Mouse (Mus musculus) myocyte (in vitro differentiated cells): ENCODE results near the gene Pvalb. TPM values are rescaled to one million over a fixed set of nuclear protein-coding genes. Genes with fewer than 3 reads are reported as not detected.

Experiments
- H3K27me3 ChIP-seq: one replicate; pipeline ENCODE4 v1.6.1; 2011; ENCODE audit not compliant: control insufficient read depth, insufficient read depth, insufficient read length
- H3K36me3 ChIP-seq: one replicate; pipeline ENCODE4 v1.6.1; 2011; ENCODE audit not compliant: control insufficient read depth, insufficient read depth
- H3K4me2 ChIP-seq: one replicate; pipeline ENCODE4 v1.6.1; 2011; ENCODE audit warnings: low read depth, control low read depth
- H3K4me3 ChIP-seq: one replicate; pipeline ENCODE4 v1.5.1; 2011; ENCODE audit warnings: mild to moderate bottlenecking, control low read depth, moderate library complexity
- H3K79me2 ChIP-seq: one replicate; pipeline ENCODE4 v1.6.1; 2011; ENCODE audit not compliant: control insufficient read depth, insufficient read depth
- H3ac ChIP-seq: one replicate; pipeline ENCODE4 v1.6.1; 2011; ENCODE audit not compliant: control insufficient read depth, insufficient read length
- CEBPB ChIP-seq: IDR thresholded peaks from 2 replicates; pipeline ENCODE4 v1.6.1; 2011; ENCODE audit warnings: mild to moderate bottlenecking, moderate library complexity; ENCODE audit not compliant: poor library complexity, insufficient read depth, severe bottlenecking
- E2F4 ChIP-seq: IDR thresholded peaks from one replicate; pipeline ENCODE4 v1.6.1; 2011; ENCODE audit warnings: mild to moderate bottlenecking, control low read depth, moderate library complexity; ENCODE audit not compliant: insufficient read depth
- MAX ChIP-seq: IDR thresholded peaks from one replicate; pipeline ENCODE4 v1.6.1; 2011; ENCODE audit warnings: low read depth, mild to moderate bottlenecking, control low read depth
- MYOD1 ChIP-seq, 3 experiments: IDR thresholded peaks; one replicate each; pipeline ENCODE4 v1.6.1; 2011; ENCODE audit warnings: control low read depth in 2 of 3, low read depth in 2 of 3, mild to moderate bottlenecking in 2 of 3, moderate library complexity in 1 of 3; ENCODE audit not compliant: insufficient read length in 2 of 3, control insufficient read depth in 1 of 3
- MYOG ChIP-seq, 3 experiments: IDR thresholded peaks; one replicate each; pipeline ENCODE4 v1.6.1; 2011; ENCODE audit warnings: control low read depth in 2 of 3, low read depth in 2 of 3, mild to moderate bottlenecking in 2 of 3; ENCODE audit not compliant: insufficient read length in 2 of 3, control insufficient read depth in 1 of 3, insufficient read depth in 1 of 3
- POLR2A ChIP-seq: IDR thresholded peaks from one replicate; pipeline ENCODE4 v1.6.1; 2011; ENCODE audit warnings: low read depth, mild to moderate bottlenecking, control low read depth, moderate library complexity; ENCODE audit not compliant: insufficient read length
- POLR2AphosphoS2 ChIP-seq: IDR thresholded peaks from one replicate; pipeline ENCODE4 v1.6.1; 2011; ENCODE audit warnings: low read depth, control low read depth; ENCODE audit not compliant: insufficient read length
- REST ChIP-seq: IDR thresholded peaks from one replicate; pipeline ENCODE4 v1.6.1; 2011; ENCODE audit warnings: mild to moderate bottlenecking, control low read depth, moderate library complexity; ENCODE audit not compliant: insufficient read depth, insufficient read length
- SRF ChIP-seq: IDR thresholded peaks from one replicate; pipeline ENCODE4 v1.6.1; 2011; ENCODE audit warnings: low read depth; ENCODE audit not compliant: control insufficient read depth, insufficient read length
- TCF12 ChIP-seq: IDR thresholded peaks from one replicate; pipeline ENCODE4 v1.6.1; 2011; ENCODE audit warnings: mild to moderate bottlenecking, control low read depth; ENCODE audit not compliant: poor library complexity, insufficient read depth, severe bottlenecking
- TCF3 ChIP-seq: IDR thresholded peaks from one replicate; pipeline ENCODE4 v1.6.1; 2011; ENCODE audit warnings: low read depth, control low read depth; ENCODE audit not compliant: insufficient read length
- USF1 ChIP-seq: IDR thresholded peaks from one replicate; pipeline ENCODE4 v1.6.1; 2011; ENCODE audit warnings: low read depth, mild to moderate bottlenecking, control low read depth, moderate library complexity
- polyA plus RNA-seq: library from polyadenylated mRNA; unstranded; fragments of >200 nt; fragmentation: generic; extraction: Trizol; gene quantifications from one replicate; pipeline ENCODE4 v1.2.1, GENCODE M21; 2012; ENCODE audit warnings: missing spikeins

The Pvalb gene
- polyA plus RNA-seq, 1 experiment: 5.4 TPM

GRCm38 (mm10) chr15:78239453-78239852 is 33.3 kb upstream of the Pvalb start:
- Histone ChIP-seq H3K4me3 (no peak overlapping the region), H3ac (no peak overlapping the region), H3K36me3 (no peaks in the 10 kb centered on the region), H3K79me2 (no peaks in the 10 kb centered on the region), H3K4me2 (no peak overlapping the region), H3K27me3 (peaks cover 58% of the 10 kb centered on the region)
- TF ChIP-seq TCF12 (no peak), MYOD1 (IDR thresholded peaks at IDR 0.05; ENCODE audit: control insufficient read depth in 1 of 3, insufficient read length in 2 of 3, low read depth in 2 of 3) (no peak), CEBPB (no peak)

GRCm38 (mm10) chr15:78234823-78235509 is 28.8 kb upstream of the Pvalb start:
- no peak overlapping the region for H3K4me2 ChIP-seq
- no peaks in the 10 kb centered on the region for H3K36me3 ChIP-seq
- peaks cover 35% of the 10 kb centered on the region for H3K27me3 ChIP-seq
- H3K79me2 ChIP-seq: no peaks in the 10 kb centered on the region
- no peak for TF ChIP-seq CEBPB
- TF ChIP-seq E2F4: no peak
- TF ChIP-seq MYOD1 (IDR thresholded peaks at IDR 0.05; ENCODE audit: control insufficient read depth in 1 of 3, insufficient read length in 2 of 3, low read depth in 2 of 3): no peak
- no peak for TF ChIP-seq REST
- TF ChIP-seq TCF12: no peak
- no peak for TF ChIP-seq MAX
- TF ChIP-seq MYOG (IDR thresholded peaks at IDR 0.05; ENCODE audit: control insufficient read depth in 1 of 3, insufficient read depth in 1 of 3, insufficient read length in 2 of 3, low read depth in 2 of 3): no peak
- no peak for TF ChIP-seq TCF3
- TF ChIP-seq SRF: no peak
- TF ChIP-seq USF1: no peak
- no peak for TF ChIP-seq POLR2AphosphoS2
- TF ChIP-seq POLR2A: no peak
- no peak overlapping the region for H3ac ChIP-seq
- no peak overlapping the region for H3K4me3 ChIP-seq

GRCm38 (mm10) chr15:78231346-78232331 is 25.4 kb upstream of the Pvalb start:
- H3K4me3 ChIP-seq: no peak overlapping the region
- H3K27me3 ChIP-seq: peaks cover 49% of the 10 kb centered on the region
- no peaks in the 10 kb centered on the region for H3K79me2 ChIP-seq
- no peak overlapping the region for H3ac ChIP-seq
- H3K4me2 ChIP-seq: no peak overlapping the region
- H3K36me3 ChIP-seq: no peaks in the 10 kb centered on the region
- TF ChIP-seq MYOD1 (IDR thresholded peaks at IDR 0.05; ENCODE audit: control insufficient read depth in 1 of 3, insufficient read length in 2 of 3, low read depth in 2 of 3) (no peak), E2F4 (no peak), CEBPB (no peak), MAX (no peak)

- Histone ChIP-seq H3K27me3 (peaks cover 65% of the 10 kb centered on the region), H3K4me2 (no peak overlapping the region), H3ac (no peak overlapping the region), H3K36me3 (no peaks in the 10 kb centered on the region), H3K4me3 (no peak overlapping the region), H3K79me2 (no peaks in the 10 kb centered on the region)
- TF ChIP-seq CEBPB (no peak), POLR2AphosphoS2 (no peak), POLR2A (no peak), MYOD1 (IDR thresholded peaks at IDR 0.05; ENCODE audit: control insufficient read depth in 1 of 3, insufficient read length in 2 of 3, low read depth in 2 of 3) (no peak), USF1 (no peak), MAX (no peak), E2F4 (no peak), TCF3 (no peak), TCF12 (no peak)
Measured at GRCm38 (mm10) chr15:78227816-78228215, 21.6 kb upstream of the Pvalb start.

- H3K79me2 ChIP-seq: no peaks in the 10 kb centered on the region
- H3K4me2 ChIP-seq: no peak overlapping the region
- no peak overlapping the region for H3ac ChIP-seq
- peaks cover 1% of the 10 kb centered on the region for H3K27me3 ChIP-seq
- H3K36me3 ChIP-seq: no peaks in the 10 kb centered on the region
- no peak overlapping the region for H3K4me3 ChIP-seq
- no peak for TF ChIP-seq POLR2A
- TF ChIP-seq TCF12: no peak
- no peak for TF ChIP-seq POLR2AphosphoS2
- no peak for TF ChIP-seq SRF
- TF ChIP-seq MAX: no peak
- TF ChIP-seq USF1: no peak
- no peak for TF ChIP-seq CEBPB
Measured at GRCm38 (mm10) chr15:78215269-78215668, 9.1 kb upstream of the Pvalb start.
